Mouse (Mus musculus) midbrain, postnatal 0 days (tissue): ENCODE measurements at regions not wholly inside any gene's neighbourhood (a gene's known extent, or its start where the extent isn't known, plus 50 kb on each side); places are given as distances from the start of the nearest gene placed in this dataset. TPM values are rescaled to one million over a fixed set of nuclear protein-coding genes. Genes with fewer than 3 reads are reported as not detected.

ENCODE experiments used
- ATAC-seq: fragments of 200-750 bp; cut with Nextera tagmentation; 2 replicates; pipeline ENCODE4 v1.8.0; 2017; ENCODE audit warnings: moderate number of reproducible peaks, mild to moderate bottlenecking, moderate TSS enrichment, moderate library complexity; ENCODE audit not compliant: low FRiP score
- DNase-seq: peaks from one replicate; pipeline ENCODE4 v3.0.0-alpha.2; 2015; ENCODE audit warnings: low spot score
- H3K27ac ChIP-seq: fragments of 300-500 bp; sonication (generic); 2 replicates; pipeline ENCODE4 v1.5.1; 2014; ENCODE audit warnings: low read depth, mild to moderate bottlenecking, low read length, mixed read lengths
- H3K27me3 ChIP-seq: fragments of 300-500 bp; sonication (generic); 2 replicates; pipeline ENCODE4 v1.6.1; 2014; ENCODE audit warnings: low read length, control low read depth, mixed read lengths; ENCODE audit not compliant: insufficient read depth
- H3K36me3 ChIP-seq: fragments of 300-500 bp; sonication (generic); 2 replicates; pipeline ENCODE4 v1.6.1; 2014; ENCODE audit warnings: low read length, control low read depth, mixed read lengths; ENCODE audit not compliant: insufficient read depth
- H3K4me1 ChIP-seq: fragments of 300-500 bp; sonication (generic); 2 replicates; pipeline ENCODE4 v1.6.1; 2014; ENCODE audit warnings: mild to moderate bottlenecking, control low read depth, antibody characterized with exemption, low read length, mixed read lengths; ENCODE audit not compliant: insufficient read depth
- H3K4me2 ChIP-seq: fragments of 300-500 bp; sonication (generic); 2 replicates; pipeline ENCODE4 v1.6.1; 2014; ENCODE audit warnings: low read depth, mild to moderate bottlenecking, low read length, mixed read lengths; ENCODE audit not compliant: poor library complexity, severe bottlenecking
- H3K4me3 ChIP-seq: fragments of 300-500 bp; sonication (generic); 2 replicates; pipeline ENCODE4 v1.5.1; 2014; ENCODE audit warnings: low read depth, mild to moderate bottlenecking, low read length, moderate library complexity
- H3K9ac ChIP-seq: fragments of 300-500 bp; sonication (generic); replicated peaks from 2 replicates; pipeline ENCODE4 v1.6.1; 2014; ENCODE audit warnings: mild to moderate bottlenecking, low read length, moderate library complexity, mixed read lengths; ENCODE audit not compliant: poor library complexity, severe bottlenecking
- H3K9me3 ChIP-seq: fragments of 300-500 bp; sonication (generic); 2 replicates; pipeline ENCODE4 v1.6.1; 2016; ENCODE audit warnings: low read length, control low read depth
- CTCF ChIP-seq: IDR thresholded peaks from 2 replicates; pipeline ENCODE4 v1.5.1; 2016; ENCODE audit warnings: antibody characterized with exemption, mild to moderate bottlenecking
- WGBS: fragments of 180-500 bp; shearing (Covaris S2); extraction: QIAGEN DNeasy Blood & Tissue Kit; methylation state at CpG from one replicate; pipeline ENCODE4 v1.1.7; 2014; 5-methylcytosine and 5-hydroxymethylcytosine counted together
- microRNA-seq: library from miRNA; unstranded; fragments of <30 nt; microRNA quantifications from one replicate; pipeline ENCODE4, GENCODE M21; 2016; ENCODE audit warnings: borderline number of aligned reads

DNA sequence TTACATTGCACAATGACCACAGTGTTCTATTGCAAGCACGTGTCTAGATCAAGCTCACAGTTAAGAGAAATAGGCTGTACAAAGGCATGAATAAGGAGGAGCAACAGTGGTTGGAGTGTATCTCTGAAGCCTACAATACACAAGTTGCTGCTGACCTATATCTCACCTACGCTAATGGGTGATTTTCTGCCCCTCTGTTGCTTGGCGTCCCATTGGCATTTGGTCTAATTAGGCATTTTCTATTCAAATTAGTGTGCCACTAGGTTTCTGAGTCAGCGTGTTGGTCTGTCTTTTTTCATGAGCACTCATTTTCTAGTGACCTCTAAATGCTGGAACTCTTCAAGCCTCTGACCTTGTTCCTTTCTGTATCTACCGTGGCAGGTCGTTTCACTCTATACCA, 98.9 kb upstream of the Slc24a2 start:
- DNase-seq = peak; percentile 8
- 74% methylated on average over 6 of the region's 6 CpGs for WGBS
- no peak overlapping the region for H3K27ac ChIP-seq

DNA sequence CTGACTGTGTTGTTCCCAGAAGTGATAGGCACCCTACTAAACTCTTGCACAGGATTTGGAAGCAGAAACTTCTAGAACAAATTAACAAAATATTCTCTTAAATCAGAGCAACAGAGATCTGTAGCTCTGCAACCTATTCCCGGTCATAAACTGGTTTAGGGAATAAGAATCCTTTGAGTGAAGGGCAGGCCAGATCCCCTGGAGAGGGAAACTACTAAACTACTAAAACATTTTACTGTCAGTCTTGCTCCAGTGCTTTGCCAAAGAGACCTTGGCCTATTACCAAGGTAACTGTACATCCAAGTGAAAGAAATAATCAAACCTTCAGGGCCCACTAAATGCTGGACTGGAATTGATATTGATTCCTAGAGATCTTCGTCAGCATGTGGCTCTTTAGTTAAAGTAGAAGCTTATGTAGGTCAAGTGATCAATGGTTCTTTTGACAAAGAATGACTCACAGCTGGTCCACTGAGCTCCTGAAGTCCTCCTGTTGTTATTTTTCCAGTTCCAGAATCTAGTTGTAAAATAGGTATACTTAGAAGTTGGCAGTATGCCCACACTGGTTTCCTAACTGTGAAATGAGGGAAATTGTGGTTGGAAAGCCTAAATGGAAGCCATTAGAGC, 91.6 kb upstream of the Slc24a2 start:
- Histone ChIP-seq H3K27me3 (no peaks in the 10 kb centered on the region), H3K9ac (no peak overlapping the region), H3K4me3 (no peak overlapping the region), H3K27ac (no peak overlapping the region), H3K4me1 (no peaks in the 10 kb centered on the region), H3K36me3 (no peaks in the 10 kb centered on the region), H3K4me2 (no peak overlapping the region), H3K9me3 (no peaks in the 10 kb centered on the region)
- ATAC-seq = no peak
- TF ChIP-seq CTCF = no peak
- DNase-seq = peak; percentile 5
- WGBS = 76% methylated on average over 2 of the region's 2 CpGs

More for the DNA sequence above, 98.9 kb upstream of the Slc24a2 start:
- no peaks in the 10 kb centered on the region for H3K36me3 ChIP-seq
- no peak overlapping the region for H3K4me2 ChIP-seq
- no peak for TF ChIP-seq CTCF
- ATAC-seq = no peak
- no peaks in the 10 kb centered on the region for H3K27me3 ChIP-seq
- no peak overlapping the region for H3K4me3 ChIP-seq
- H3K4me1 ChIP-seq = no peaks in the 10 kb centered on the region
- no peak overlapping the region for H3K9ac ChIP-seq
- no peaks in the 10 kb centered on the region for H3K9me3 ChIP-seq

GRCm38 (mm10) chr4:87298129-87298528, 67.9 kb upstream of the Slc24a2 start:
- Histone ChIP-seq H3K9me3 (no peaks in the 10 kb centered on the region), H3K4me1 (no peaks in the 10 kb centered on the region), H3K4me2 (no peak overlapping the region), H3K36me3 (no peaks in the 10 kb centered on the region), H3K4me3 (no peak overlapping the region), H3K27me3 (no peaks in the 10 kb centered on the region), H3K9ac (no peak overlapping the region), H3K27ac (no peak overlapping the region)
- ATAC-seq = no peak
- WGBS = 61% methylated on average over 5 of the region's 5 CpGs
- DNase-seq = peak; percentile 15
- no peak for TF ChIP-seq CTCF

- H3K4me1 ChIP-seq = no peaks in the 10 kb centered on the region
- H3K27me3 ChIP-seq = no peaks in the 10 kb centered on the region
- H3K9me3 ChIP-seq = no peaks in the 10 kb centered on the region
- no peak overlapping the region for H3K27ac ChIP-seq
- H3K36me3 ChIP-seq = no peaks in the 10 kb centered on the region
- H3K4me3 ChIP-seq = no peak overlapping the region
- no peak for TF ChIP-seq CTCF
- H3K4me2 ChIP-seq = no peak overlapping the region
- ATAC-seq = no peak
- DNase-seq = no peak
- H3K9ac ChIP-seq = no peak overlapping the region
Observed at GRCm38 (mm10) chr4:87294538-87294937, 64.3 kb upstream of the Slc24a2 start.

Small RNAs in the stretch of these regions (microRNA-seq; reads per million reads assigned to microRNA genes)
- not detected for gene Gm23154
